Mouse (Mus musculus): ENCODE data around the gene Atxn2.

DNA sequence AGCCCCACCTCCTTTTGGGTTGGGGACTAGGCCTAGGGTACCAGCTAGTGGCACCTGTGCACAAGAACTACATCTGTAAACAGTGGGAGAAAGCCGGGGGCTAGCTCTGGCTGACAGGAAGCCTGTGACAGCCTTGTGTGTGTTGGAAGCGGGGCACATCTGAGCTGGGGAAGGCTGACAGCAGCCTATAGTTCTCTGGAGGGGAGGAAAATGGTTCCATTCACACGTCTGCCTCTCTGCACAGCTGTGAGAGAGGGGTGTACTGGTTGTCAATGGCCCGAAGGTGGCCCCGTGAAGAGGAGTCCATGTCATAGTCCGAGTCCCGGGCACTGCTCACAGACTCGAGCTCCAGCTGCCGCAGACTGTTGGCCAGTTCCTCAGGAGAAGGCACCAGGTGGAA, 106.4 kb downstream of the Atxn2 start:
- no peak for TF ChIP-seq CTCF (conservative IDR thresholded peaks at IDR 0.05; ENCODE audit: low read length)
- TF ChIP-seq POU5F1 (IDR thresholded peaks at IDR 0.05; ENCODE audit: borderline replicate concordance, low read length) = no peak
